Mouse (Mus musculus) midbrain, embryonic 14.5 days (tissue): Measurements from ENCODE around the gene AC131692.1. TPM values are rescaled to one million over a fixed set of nuclear protein-coding genes. Genes with fewer than 3 reads are reported as not detected.

Source experiments
- ATAC-seq: fragments of 200-750 bp; cut with Nextera tagmentation; 2 replicates; pipeline ENCODE4 v1.8.0; 2017; ENCODE audit warnings: moderate number of reproducible peaks, moderate library complexity; ENCODE audit not compliant: low FRiP score, low TSS enrichment
- DNase-seq: peaks from one replicate; pipeline ENCODE4 v3.0.0-alpha.2; 2015
- H3K27ac ChIP-seq: fragments of 300-500 bp; sonication (generic); replicated peaks from 2 replicates; pipeline ENCODE4 v1.5.1; 2014; ENCODE audit warnings: mild to moderate bottlenecking, low read depth, low read length, moderate library complexity
- H3K27me3 ChIP-seq: fragments of 300-500 bp; sonication (generic); 2 replicates; pipeline ENCODE4 v1.6.1; 2014; ENCODE audit warnings: low read length, control low read depth, mixed read lengths; ENCODE audit not compliant: control insufficient read depth, insufficient read depth
- H3K36me3 ChIP-seq: fragments of 300-500 bp; sonication (generic); 2 replicates; pipeline ENCODE4 v1.6.1; 2014; ENCODE audit warnings: low read length, control low read depth; ENCODE audit not compliant: control insufficient read depth, insufficient read depth
- H3K4me1 ChIP-seq: fragments of 300-500 bp; sonication (generic); 2 replicates; pipeline ENCODE4 v1.6.1; 2014; ENCODE audit warnings: mild to moderate bottlenecking, antibody characterized with exemption, low read length, control low read depth; ENCODE audit not compliant: control insufficient read depth, insufficient read depth
- H3K4me2 ChIP-seq: fragments of 300-500 bp; sonication (generic); 2 replicates; pipeline ENCODE4 v1.6.1; 2014; ENCODE audit warnings: mild to moderate bottlenecking, low read length, moderate library complexity
- H3K4me3 ChIP-seq: fragments of 300-500 bp; sonication (generic); replicated peaks from 2 replicates; pipeline ENCODE4 v1.5.1; 2014; ENCODE audit warnings: low read depth, low read length
- H3K9ac ChIP-seq: fragments of 300-500 bp; sonication (generic); replicated peaks from 2 replicates; pipeline ENCODE4 v1.6.1; 2014; ENCODE audit warnings: mild to moderate bottlenecking, low read length, moderate library complexity
- H3K9me3 ChIP-seq: fragments of 300-500 bp; sonication (generic); 2 replicates; pipeline ENCODE4 v1.6.1; 2016; ENCODE audit warnings: low read length, control low read depth, mixed read lengths; ENCODE audit not compliant: control insufficient read depth
- WGBS: fragments of 180-500 bp; shearing (Covaris S2); extraction: QIAGEN DNeasy Blood & Tissue Kit; methylation state at CpG from one replicate; pipeline ENCODE4 v1.1.7; 2014; 5-methylcytosine and 5-hydroxymethylcytosine counted together
- polyA plus RNA-seq: library from polyadenylated mRNA; unstranded; fragments of >200 nt; fragmentation: Nextera tagmentation; extraction: Ambion mirVana; gene quantifications from 2 replicates; pipeline ENCODE4 v1.2.1, GENCODE M21; 2014

AC131692.1 gene
- polyA plus RNA-seq, 1 experiment from 2014 or later: not detected

- WGBS: 34% methylated on average over 5 of the region's 5 CpGs
- ATAC-seq: no peak
- Histone ChIP-seq H3K9me3 (no peaks in the 10 kb centered on the region), H3K4me2 (peak overlapping the region; percentile 94), H3K4me3 (peak overlapping the region; percentile 58), H3K27me3 (no peaks in the 10 kb centered on the region), H3K36me3 (peaks cover 30% of the 10 kb centered on the region), H3K27ac (peak overlapping the region; percentile 90), H3K9ac (peak overlapping the region; percentile 70), H3K4me1 (peaks cover 30% of the 10 kb centered on the region)
- DNase-seq: peak; percentile 31
These were observed 27.6 kb upstream of the AC131692.1 start for GRCm38 (mm10) chr19:6066571-6066970.

- Histone ChIP-seq H3K27ac (peak overlapping the region; percentile 90), H3K36me3 (peaks cover 31% of the 10 kb centered on the region), H3K4me1 (peaks cover 26% of the 10 kb centered on the region), H3K9me3 (no peaks in the 10 kb centered on the region), H3K4me3 (peak overlapping the region; percentile 58), H3K27me3 (no peaks in the 10 kb centered on the region), H3K9ac (peak overlapping the region; percentile 70), H3K4me2 (peak overlapping the region; percentile 94)
- ATAC-seq (peak; percentile 67), DNase-seq (peak; percentile 93)
- under 1% methylated on average over 30 of the region's 30 CpGs for WGBS
These were observed 27.1 kb upstream of the AC131692.1 start for GRCm38 (mm10) chr19:6067011-6067723.

- Histone ChIP-seq H3K27me3 (no peaks in the 10 kb centered on the region), H3K4me3 (peak within 1 kb of the TSS; percentile 58), H3K9ac (peak within 1 kb of the TSS; percentile 70), H3K9me3 (no peaks in the 10 kb centered on the region), H3K4me2 (peak within 1 kb of the TSS; percentile 94), H3K36me3 (peaks cover 33% of the 10 kb centered on the region), H3K27ac (peak within 1 kb of the TSS; percentile 90), H3K4me1 (peaks cover 19% of the 10 kb centered on the region)
- DNase-seq (peak; percentile 94), ATAC-seq (peak; percentile 91)
- 8% methylated on average over 33 of the region's 33 CpGs for WGBS
These were observed 26.3 kb upstream of the AC131692.1 start, which contains the start of gene Tm7sf2 for GRCm38 (mm10) chr19:6067724-6068415. Gene Tm7sf2, minus strand, starts transcription at chr19:6068373.

- Histone ChIP-seq H3K27ac (no peak overlapping the region), H3K9ac (no peak overlapping the region), H3K36me3 (peaks cover 41% of the 10 kb centered on the region), H3K27me3 (no peaks in the 10 kb centered on the region), H3K4me1 (peaks cover 14% of the 10 kb centered on the region), H3K4me2 (no peak overlapping the region), H3K9me3 (no peaks in the 10 kb centered on the region), H3K4me3 (no peak overlapping the region)
- ATAC-seq (no peak), DNase-seq (no peak)
- 79% methylated on average over 4 of the region's 4 CpGs for WGBS
These were observed 25.3 kb upstream of the AC131692.1 start for GRCm38 (mm10) chr19:6068951-6069350.

GRCm38 (mm10) chr19:6069851-6070250 is 24.4 kb upstream of the AC131692.1 start:
- Histone ChIP-seq H3K4me1 (peaks cover 14% of the 10 kb centered on the region), H3K9me3 (no peaks in the 10 kb centered on the region), H3K4me2 (no peak overlapping the region), H3K27me3 (no peaks in the 10 kb centered on the region), H3K36me3 (peaks cover 43% of the 10 kb centered on the region), H3K9ac (no peak overlapping the region), H3K4me3 (no peak overlapping the region), H3K27ac (no peak overlapping the region)
- 93% methylated on average over 10 of the region's 10 CpGs for WGBS
- ATAC-seq (no peak), DNase-seq (no peak)

GRCm38 (mm10) chr19:6070571-6071250 is 23.5 kb upstream of the AC131692.1 start:
- no peaks in the 10 kb centered on the region for H3K27me3 ChIP-seq
- H3K9ac ChIP-seq: no peak overlapping the region
- no peak overlapping the region for H3K4me3 ChIP-seq
- no peak overlapping the region for H3K4me2 ChIP-seq
- no peak for ATAC-seq
- H3K27ac ChIP-seq: no peak overlapping the region
- peaks cover 46% of the 10 kb centered on the region for H3K36me3 ChIP-seq
- WGBS: 93% methylated on average over 31 of the region's 31 CpGs
- no peaks in the 10 kb centered on the region for H3K9me3 ChIP-seq
- H3K4me1 ChIP-seq: peaks cover 14% of the 10 kb centered on the region
- no peak for DNase-seq

GRCm38 (mm10) chr19:6071261-6071660 is 23.0 kb upstream of the AC131692.1 start:
- peaks cover 15% of the 10 kb centered on the region for H3K4me1 ChIP-seq
- H3K9me3 ChIP-seq: no peaks in the 10 kb centered on the region
- no peak for ATAC-seq
- no peak overlapping the region for H3K9ac ChIP-seq
- H3K27me3 ChIP-seq: no peaks in the 10 kb centered on the region
- no peak overlapping the region for H3K27ac ChIP-seq
- H3K36me3 ChIP-seq: peaks cover 46% of the 10 kb centered on the region
- WGBS: 94% methylated on average over 19 of the region's 19 CpGs
- DNase-seq: no peak
- H3K4me3 ChIP-seq: no peak overlapping the region
- no peak overlapping the region for H3K4me2 ChIP-seq

GRCm38 (mm10) chr19:6073889-6074288 is 20.3 kb upstream of the AC131692.1 start:
- no peak overlapping the region for H3K4me2 ChIP-seq
- ATAC-seq (no peak), DNase-seq (no peak)
- peaks cover 43% of the 10 kb centered on the region for H3K36me3 ChIP-seq
- H3K4me3 ChIP-seq: no peak overlapping the region
- no peak overlapping the region for H3K9ac ChIP-seq
- WGBS: 96% methylated on average over 5 of the region's 5 CpGs
- H3K27ac ChIP-seq: no peak overlapping the region
- no peaks in the 10 kb centered on the region for H3K9me3 ChIP-seq
- H3K4me1 ChIP-seq: peaks cover 8% of the 10 kb centered on the region
- no peaks in the 10 kb centered on the region for H3K27me3 ChIP-seq
